Mouse (Mus musculus) ES-Bruce4 (cell line): Measurements from ENCODE around the gene Slc44a1. TPM values are rescaled to one million over a fixed set of nuclear protein-coding genes. Genes with fewer than 3 reads are reported as not detected.

ENCODE experiments used
- H3K27ac ChIP-seq: 2 replicates; pipeline ENCODE4 v1.5.1; 2012; ENCODE audit warnings: low read length, inconsistent platforms; ENCODE audit not compliant: insufficient read depth
- H3K27me3 ChIP-seq: 2 replicates; pipeline ENCODE4 v1.6.1; 2012; ENCODE audit warnings: mild to moderate bottlenecking, low read length, inconsistent platforms; ENCODE audit not compliant: control insufficient read depth, poor library complexity, insufficient read depth, severe bottlenecking
- H3K36me3 ChIP-seq: 2 replicates; pipeline ENCODE4 v1.6.1; 2012; ENCODE audit warnings: inconsistent platforms, mild to moderate bottlenecking, low read length, moderate library complexity; ENCODE audit not compliant: control insufficient read depth, poor library complexity, insufficient read depth, severe bottlenecking
- H3K4me1 ChIP-seq: one replicate; pipeline ENCODE4 v1.8.1; 2011; ENCODE audit warnings: low read length; ENCODE audit not compliant: control insufficient read depth, insufficient read depth
- H3K4me3 ChIP-seq: 2 replicates; pipeline ENCODE4 v1.5.1; 2011; ENCODE audit warnings: low read depth, mild to moderate bottlenecking, low read length
- H3K9ac ChIP-seq: 2 replicates; pipeline ENCODE4 v1.6.1; 2012; ENCODE audit warnings: low read depth, mild to moderate bottlenecking, inconsistent platforms; ENCODE audit not compliant: poor library complexity, severe bottlenecking
- H3K9me3 ChIP-seq: replicated peaks from 2 replicates; pipeline ENCODE4 v1.6.1; 2012; ENCODE audit warnings: mild to moderate bottlenecking, low read length, inconsistent platforms; ENCODE audit not compliant: control insufficient read depth, poor library complexity, insufficient read depth, severe bottlenecking
- CTCF ChIP-seq: IDR thresholded peaks from one replicate; pipeline ENCODE4 v1.8.1; 2011; ENCODE audit warnings: low read depth, low read length
- EP300 ChIP-seq: IDR thresholded peaks from 2 replicates; pipeline ENCODE4 v1.6.1; 2011; ENCODE audit warnings: low read depth, low read length; ENCODE audit not compliant: insufficient read depth
- POLR2A ChIP-seq: IDR thresholded peaks from one replicate; pipeline ENCODE4 v1.8.1; 2011; ENCODE audit warnings: low read length; ENCODE audit not compliant: insufficient read depth
- polyA plus RNA-seq: library from polyadenylated mRNA; stranded (reverse); fragments of >200 nt; gene quantifications from 2 replicates; pipeline ENCODE4 v1.2.4, GENCODE M21; 2011; ENCODE audit warnings: low read depth; ENCODE audit not compliant: missing spikeins, insufficient read depth, insufficient read length

Gene Slc44a1
- polyA plus RNA-seq, 1 experiment = 89.9 TPM

DNA sequence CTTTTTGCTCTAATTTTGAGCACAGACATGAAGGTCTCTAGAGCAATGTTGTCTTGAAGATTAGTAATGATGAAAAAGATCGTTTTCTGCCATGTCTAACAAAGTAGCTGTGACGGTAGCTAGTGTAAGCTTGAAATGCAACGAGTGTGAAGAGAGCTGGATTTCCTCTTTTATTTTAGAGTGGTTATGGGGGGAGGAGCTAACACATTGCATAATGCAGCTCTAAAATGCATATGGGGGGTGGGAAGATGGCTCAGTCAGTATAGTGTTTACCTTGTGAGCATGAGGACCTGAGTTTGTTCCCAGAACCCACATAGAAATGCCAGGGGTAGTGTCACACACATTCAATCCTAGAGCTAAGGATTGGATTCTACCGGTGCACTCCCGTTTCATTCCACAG is 29.5 kb upstream of the Slc44a1 start:
- H3K4me1 ChIP-seq = no peaks in the 10 kb centered on the region
- TF ChIP-seq EP300 = no peak
- no peak for TF ChIP-seq CTCF
- TF ChIP-seq POLR2A = no peak
- no peak overlapping the region for H3K9ac ChIP-seq
- H3K27me3 ChIP-seq = no peaks in the 10 kb centered on the region
- H3K9me3 ChIP-seq = no peaks in the 10 kb centered on the region
- H3K27ac ChIP-seq = no peak overlapping the region
- H3K36me3 ChIP-seq = no peaks in the 10 kb centered on the region
- no peak overlapping the region for H3K4me3 ChIP-seq

DNA sequence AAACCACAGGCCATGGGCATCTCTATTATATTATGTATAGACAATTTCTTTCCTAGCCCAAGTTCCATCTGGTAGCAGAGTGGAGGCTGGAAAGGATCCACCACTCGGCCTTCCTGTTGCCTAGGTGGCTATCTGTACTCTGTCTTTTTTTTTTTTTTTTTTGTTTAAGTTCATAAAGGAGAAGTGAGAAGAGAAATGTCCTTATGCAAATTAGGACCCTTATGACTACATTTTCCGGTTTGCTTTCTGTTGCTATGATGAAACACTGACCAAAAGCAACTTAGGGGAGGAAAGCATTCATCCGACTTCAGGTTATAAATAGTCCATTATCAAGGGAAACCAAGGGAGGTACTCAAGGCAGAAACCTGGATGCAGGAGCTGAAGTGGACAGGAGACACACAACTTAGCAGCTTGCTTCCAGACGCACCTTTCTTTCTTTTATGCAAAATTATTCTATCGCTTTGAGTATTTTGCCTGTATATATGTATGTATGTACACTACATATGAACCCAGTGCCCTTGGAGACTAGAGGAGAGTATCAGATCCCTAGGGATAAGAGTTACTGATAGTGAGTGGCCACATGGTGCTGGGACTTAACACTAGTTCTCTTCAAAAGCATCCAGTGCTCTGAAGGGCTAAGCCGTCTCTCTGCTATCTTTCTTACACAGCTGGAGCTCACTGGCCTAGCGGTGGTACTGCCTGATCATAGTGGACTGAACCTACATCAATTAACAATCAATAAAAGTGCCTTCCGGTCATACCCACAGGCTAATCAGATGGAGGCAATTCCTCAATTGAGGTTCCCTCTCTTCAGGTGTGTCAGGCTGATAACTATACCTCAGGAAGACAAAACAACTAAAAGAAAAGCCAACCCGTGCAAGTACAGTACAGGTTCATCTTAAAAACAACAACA is 28.0 kb upstream of the Slc44a1 start:
- Histone ChIP-seq H3K27ac (no peak overlapping the region), H3K36me3 (no peaks in the 10 kb centered on the region), H3K27me3 (no peaks in the 10 kb centered on the region), H3K4me1 (peaks cover under 1% of the 10 kb centered on the region), H3K9ac (no peak overlapping the region), H3K9me3 (no peaks in the 10 kb centered on the region), H3K4me3 (no peak overlapping the region)
- TF ChIP-seq POLR2A = no peak
- no peak for TF ChIP-seq EP300
- TF ChIP-seq CTCF = no peak

DNA sequence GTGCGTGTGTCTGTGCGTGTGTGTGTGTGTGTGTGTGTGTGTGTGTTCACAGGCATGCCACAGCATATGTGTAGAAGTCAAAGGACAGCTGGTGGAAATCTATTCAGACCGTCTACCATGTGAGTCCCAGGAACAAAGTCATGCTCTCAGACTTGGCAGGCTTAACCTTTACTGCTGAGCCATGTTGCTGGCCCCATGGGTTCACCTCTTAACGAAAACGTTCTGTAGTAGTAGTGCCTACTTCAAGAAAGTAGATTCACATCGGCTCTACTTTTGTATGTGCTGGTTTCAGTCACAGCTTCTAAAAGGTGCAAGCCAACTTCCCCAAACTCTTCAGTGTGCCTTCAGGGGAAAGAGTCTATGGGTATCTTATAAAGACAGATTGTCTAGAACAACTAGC is 27.2 kb upstream of the Slc44a1 start:
- Histone ChIP-seq H3K27ac (no peak overlapping the region), H3K4me1 (peaks cover 1% of the 10 kb centered on the region), H3K27me3 (no peaks in the 10 kb centered on the region), H3K4me3 (no peak overlapping the region), H3K9ac (no peak overlapping the region), H3K9me3 (no peaks in the 10 kb centered on the region), H3K36me3 (no peaks in the 10 kb centered on the region)
- TF ChIP-seq EP300 = no peak
- no peak for TF ChIP-seq CTCF
- no peak for TF ChIP-seq POLR2A

DNA sequence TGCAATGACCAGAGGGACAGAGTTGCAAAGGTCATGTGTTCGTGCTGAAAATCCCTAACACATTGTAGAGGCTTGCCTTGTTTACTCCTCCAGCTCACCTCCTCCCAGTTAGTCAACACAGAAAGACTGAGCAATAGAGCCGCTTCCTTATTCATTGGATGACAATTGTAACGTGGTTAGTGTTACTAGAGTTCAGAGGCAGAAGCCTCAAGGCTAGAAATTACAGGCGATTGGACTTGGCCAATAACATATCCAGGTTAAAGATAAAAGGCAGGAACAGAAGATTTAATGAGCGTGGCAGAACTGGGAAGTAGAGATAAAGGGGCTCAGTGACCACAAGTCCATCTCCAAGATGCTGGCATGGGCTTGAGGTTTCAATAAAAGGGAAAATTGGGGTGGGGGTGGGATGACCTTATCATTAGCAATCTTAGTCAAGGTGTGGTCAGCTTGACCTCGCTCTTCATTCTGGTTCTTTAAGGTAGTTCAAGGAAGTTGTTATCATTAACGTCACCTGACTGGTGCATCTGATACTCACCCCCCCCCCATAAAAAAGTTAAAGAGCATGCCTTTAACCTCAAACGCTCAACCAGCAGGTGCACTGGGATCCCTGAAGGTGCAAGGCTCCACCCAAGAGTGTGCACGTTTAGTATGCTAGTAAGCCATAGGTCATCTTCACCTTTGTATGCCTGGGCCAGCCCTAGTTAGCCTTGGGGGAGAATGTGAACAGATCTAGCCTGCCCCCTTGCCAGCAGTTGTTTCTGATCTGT is 26.0 kb upstream of the Slc44a1 start:
- Histone ChIP-seq H3K36me3 (no peaks in the 10 kb centered on the region), H3K27ac (no peak overlapping the region), H3K27me3 (no peaks in the 10 kb centered on the region), H3K9ac (no peak overlapping the region), H3K4me3 (no peak overlapping the region), H3K4me1 (peaks cover 1% of the 10 kb centered on the region), H3K9me3 (no peaks in the 10 kb centered on the region)
- TF ChIP-seq POLR2A (no peak), CTCF (no peak), EP300 (no peak)

DNA sequence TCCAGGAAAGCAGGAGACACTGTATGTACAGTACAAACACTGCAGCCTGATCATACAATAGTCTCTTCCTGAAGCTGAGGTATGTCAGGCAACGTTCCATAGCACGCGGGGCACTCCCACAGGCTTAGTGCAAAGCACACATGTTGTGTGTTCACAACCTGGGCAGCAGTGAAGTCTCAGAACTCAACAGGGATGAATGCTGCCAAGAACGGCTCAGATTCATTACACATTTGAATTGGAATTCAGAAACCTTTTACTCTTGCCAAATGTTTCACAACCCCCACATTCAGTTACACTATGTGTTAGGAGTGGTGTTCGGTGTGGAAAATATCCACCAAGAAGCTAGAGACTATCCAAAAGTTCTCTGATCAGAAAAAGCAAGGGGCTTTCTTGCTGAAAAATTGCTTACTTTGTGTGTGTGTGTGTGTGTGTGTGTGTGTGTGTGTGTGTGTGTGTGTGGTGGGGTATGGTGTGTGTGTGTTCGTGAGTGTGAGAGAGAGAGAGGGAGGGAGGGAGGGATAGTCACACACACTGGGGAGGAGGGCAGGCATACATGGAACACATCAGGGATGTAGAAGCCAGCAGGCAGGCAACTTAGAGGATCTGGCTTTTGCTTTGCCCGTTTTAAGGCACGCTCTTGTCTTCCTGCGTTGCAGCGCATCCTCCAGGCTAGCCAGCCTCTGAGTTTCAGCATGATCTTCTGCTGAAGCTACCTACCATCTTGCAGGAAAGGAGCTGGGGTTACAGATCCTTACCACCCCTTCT is 24.2 kb upstream of the Slc44a1 start:
- Histone ChIP-seq H3K36me3 (no peaks in the 10 kb centered on the region), H3K27ac (no peak overlapping the region), H3K9me3 (no peaks in the 10 kb centered on the region), H3K27me3 (no peaks in the 10 kb centered on the region), H3K9ac (no peak overlapping the region), H3K4me1 (peaks cover 1% of the 10 kb centered on the region), H3K4me3 (no peak overlapping the region)
- no peak for TF ChIP-seq CTCF
- TF ChIP-seq EP300 = no peak
- TF ChIP-seq POLR2A = no peak
